Mouse (Mus musculus): ENCODE data around the gene Tigar. TPM values are rescaled to one million over a fixed set of nuclear protein-coding genes. Genes with fewer than 3 reads are reported as not detected.

Gene Tigar
- total RNA-seq (2014; fragmentation: Nextera tagmentation), result 0.47 TPM in 1 of 2 replicates, not detected in the other
- total RNA-seq (2017), result 0.30 and 3.1 TPM in 2 replicates

GRCm38 (mm10) chr6:127109402-127109930 is at the start of gene Tigar:
Gene Tigar, minus strand, starts transcription at chr6:127109557.
- ATAC-seq (replicated peaks; ENCODE audit: low FRiP score, low TSS enrichment, poor library complexity, severe bottlenecking), result peak; percentile 99

GRCm38 (mm10) chr6:127157321-127157720 is 48.0 kb upstream of the Tigar start:
- no peak for ATAC-seq (replicated peaks; ENCODE audit: low FRiP score, low TSS enrichment, poor library complexity, severe bottlenecking)

GRCm38 (mm10) chr6:127155468-127155867 is 46.1 kb upstream of the Tigar start:
- ATAC-seq (replicated peaks; ENCODE audit: low FRiP score, low TSS enrichment, poor library complexity, severe bottlenecking), result no peak

- no peak for ATAC-seq (replicated peaks; ENCODE audit: low FRiP score, low TSS enrichment, poor library complexity, severe bottlenecking)
These were observed 45.4 kb upstream of the Tigar start for GRCm38 (mm10) chr6:127154708-127155268.

DNA sequence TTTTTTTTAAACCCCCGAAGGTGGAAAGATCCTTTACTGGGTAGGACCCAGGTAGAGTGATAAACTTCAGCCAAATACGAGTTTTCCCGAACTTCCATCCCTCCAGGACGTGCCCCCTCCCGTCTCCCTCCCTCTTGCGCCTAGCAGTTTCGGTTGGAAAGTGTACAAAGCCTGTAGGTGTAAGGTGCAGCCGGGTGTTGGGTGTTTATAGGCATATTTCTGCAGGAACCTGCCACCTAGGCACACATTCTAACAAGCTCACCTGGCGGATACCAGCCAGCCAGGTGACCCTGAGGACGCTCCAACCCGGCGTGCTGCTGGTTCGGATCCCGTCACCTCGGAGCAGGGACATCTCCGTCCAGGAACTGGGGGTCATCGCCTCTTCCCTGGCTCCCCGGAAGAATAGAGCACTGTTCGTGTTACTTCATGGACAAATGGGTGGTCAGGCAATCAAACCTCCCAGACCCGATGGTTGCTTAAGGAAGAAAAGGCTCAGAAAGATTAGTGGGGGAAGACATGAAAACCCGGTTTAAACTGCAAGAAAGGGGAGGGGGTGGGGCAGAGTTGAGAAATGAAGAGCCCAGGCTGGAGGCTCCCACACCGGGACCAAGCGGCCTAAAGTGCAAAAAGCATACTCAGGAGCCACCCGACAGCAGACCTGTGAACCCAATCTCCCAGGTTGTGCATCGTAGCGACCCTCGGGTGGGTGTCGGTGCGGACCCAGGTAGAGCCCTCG is 44.8 kb upstream of the Tigar start:
- ATAC-seq (replicated peaks; ENCODE audit: low FRiP score, low TSS enrichment, poor library complexity, severe bottlenecking), result no peak

DNA sequence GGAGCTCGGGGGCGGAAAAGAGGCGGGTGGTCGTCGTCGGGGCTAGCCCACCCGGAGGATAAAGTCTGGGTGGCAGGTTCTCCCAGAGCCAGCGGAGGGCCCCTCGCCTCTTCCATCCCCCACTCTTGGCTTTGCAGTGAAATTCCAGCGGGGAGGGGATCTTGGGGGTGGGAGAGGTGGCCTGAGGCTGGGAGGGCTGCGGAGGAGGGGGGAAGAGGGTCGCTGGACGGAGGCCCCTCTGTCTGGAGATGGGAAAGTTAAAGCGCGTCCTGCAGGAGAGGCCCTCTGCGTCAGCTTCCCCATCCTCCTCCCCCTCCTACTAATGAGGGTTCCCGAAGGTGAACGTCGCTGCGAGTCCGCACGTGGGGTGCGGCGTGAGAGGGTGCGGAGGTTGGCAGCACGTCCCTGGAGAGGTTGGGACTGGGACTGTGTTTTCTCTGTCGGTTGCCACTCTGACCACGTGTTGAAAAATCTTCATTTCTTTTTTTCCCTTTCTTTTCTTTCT is 44.0 kb upstream of the Tigar start:
- ATAC-seq (replicated peaks; ENCODE audit: low FRiP score, low TSS enrichment, poor library complexity, severe bottlenecking), result no peak

DNA sequence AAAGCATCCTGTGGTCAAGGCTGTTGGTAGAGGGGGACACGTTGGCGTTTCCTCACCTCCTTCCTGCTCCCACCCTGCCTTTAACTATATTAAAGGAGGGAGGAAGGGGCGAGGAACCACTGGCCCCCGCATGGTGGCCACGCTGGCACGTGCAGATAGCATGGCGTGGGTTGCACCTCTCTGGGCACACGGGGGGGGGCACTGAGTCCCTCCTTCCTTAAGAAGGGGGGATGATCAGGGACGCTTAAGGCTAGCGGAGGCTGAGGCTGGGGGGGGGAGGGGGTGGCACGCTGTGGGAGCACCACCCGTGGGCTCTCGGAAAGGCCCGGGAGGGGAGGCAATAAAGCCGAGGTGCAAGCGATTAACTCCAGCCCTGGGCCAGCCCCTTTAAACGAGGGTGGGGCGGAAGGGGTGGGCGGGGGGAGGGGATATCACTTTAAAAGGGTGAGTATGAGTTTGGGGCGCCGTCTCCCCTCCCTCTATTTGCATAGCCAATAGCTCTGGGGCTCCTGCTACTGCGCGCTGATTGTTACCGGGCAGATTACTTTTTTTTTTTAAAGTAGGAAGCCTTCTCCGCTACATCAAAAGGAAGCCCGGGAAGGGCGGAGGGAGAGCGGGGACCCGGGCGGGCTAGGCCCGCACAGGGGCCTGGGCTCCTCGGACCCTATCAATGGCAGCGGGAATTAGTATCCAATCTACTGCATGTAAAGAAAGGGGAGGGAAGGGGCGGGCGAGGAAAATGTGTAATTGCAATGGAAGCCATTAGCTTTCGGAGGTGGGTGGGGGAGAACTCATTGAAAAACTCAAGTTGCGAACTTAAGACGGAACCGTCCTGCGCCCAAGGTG is 43.0 kb upstream of the Tigar start, which contains the start of gene Ccnd2:
TSS of gene Ccnd2 (minus strand) at position 88 of the 846 bp plus-strand sequence.
- ATAC-seq (replicated peaks; ENCODE audit: low FRiP score, low TSS enrichment, poor library complexity, severe bottlenecking), result peak; percentile 36

- ATAC-seq (replicated peaks; ENCODE audit: low FRiP score, low TSS enrichment, poor library complexity, severe bottlenecking), result peak; percentile 32
These were observed 42.3 kb upstream of the Tigar start for GRCm38 (mm10) chr6:127151565-127152105.

DNA sequence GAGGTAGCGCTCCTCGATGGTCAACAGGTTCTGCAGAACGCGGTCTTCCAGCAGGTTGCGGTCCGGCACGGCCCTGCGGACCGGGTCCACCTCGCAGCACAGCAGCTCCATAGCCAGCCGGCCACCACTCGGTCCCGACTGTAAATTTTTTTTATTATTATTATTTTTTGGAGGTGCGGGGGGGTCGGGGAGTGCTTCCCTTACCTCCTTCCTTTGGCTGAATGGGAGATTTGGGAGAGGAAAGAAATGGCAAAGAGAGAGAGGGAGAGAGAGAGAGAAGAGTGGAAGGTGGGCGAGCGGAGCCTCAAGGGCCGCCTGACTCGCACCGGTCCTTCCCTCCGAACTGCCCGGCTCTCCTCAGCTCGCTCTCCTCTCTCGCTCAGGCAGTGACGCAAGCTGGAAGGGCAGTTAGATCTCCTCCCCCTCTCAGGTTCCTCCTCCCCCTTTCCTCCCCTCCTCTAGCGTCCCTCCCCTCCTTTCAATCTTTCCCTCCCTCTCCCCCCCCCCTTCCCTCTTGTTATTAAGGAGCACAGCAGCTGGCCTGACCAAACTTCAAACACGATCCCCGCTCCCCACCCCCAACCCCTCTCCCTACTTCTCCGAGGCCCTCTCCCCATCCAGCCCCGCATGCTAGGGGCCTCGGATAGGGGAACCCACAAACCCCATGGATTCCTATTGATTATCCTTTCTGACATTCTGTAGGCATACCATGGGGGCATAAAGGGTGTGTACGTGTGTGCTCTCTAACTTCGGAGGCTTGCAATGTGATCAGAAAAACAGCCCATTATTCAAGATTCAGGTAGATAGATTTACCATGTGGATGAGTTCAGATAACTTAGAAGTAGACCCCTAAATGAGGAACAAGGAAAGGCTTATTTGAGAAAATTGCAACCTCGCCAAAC is 41.6 kb upstream of the Tigar start:
- peak; percentile 54 for ATAC-seq (replicated peaks; ENCODE audit: low FRiP score, low TSS enrichment, poor library complexity, severe bottlenecking)

DNA sequence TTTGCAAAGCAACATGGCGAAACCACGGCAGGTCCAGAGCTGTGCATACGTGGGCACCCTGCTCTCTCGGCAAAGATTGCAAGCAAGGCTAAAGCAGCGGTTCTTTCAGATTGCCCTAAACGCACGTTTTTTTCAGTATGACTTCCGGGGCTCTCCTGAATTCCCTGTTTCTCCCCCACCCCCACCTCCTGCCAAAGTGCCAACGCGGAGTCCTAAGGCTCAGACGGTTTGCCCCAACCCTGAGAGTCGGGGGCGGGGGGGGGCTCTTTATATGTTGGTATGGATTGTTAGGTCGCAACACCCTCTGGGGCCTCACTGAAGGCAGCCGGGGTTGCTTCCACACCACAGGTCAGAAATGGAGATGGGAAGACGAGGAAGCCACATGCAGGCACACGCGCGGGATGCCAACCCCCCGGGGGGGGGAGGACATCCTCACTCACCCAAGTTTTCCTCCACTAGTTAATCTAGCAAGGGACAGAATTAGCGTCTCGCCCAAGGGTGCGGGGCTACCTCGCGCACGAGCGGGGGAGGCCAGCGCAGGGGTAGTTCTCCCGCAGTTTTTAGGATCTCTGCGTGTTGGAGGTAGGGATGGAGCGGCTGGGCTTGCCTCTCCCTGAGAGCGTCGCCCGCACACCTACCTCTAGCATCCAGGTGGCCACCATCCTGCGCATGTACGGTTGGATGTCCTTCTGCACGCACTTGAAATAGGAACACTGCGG is 40.7 kb upstream of the Tigar start:
- ATAC-seq (replicated peaks; ENCODE audit: low FRiP score, low TSS enrichment, poor library complexity, severe bottlenecking), result no peak

- ATAC-seq (replicated peaks; ENCODE audit: low FRiP score, low TSS enrichment, poor library complexity, severe bottlenecking), result 0 out of 2 replicates have a peak, but pooled peaks have one; percentile 1
These were observed 40.1 kb upstream of the Tigar start for GRCm38 (mm10) chr6:127149303-127149943.

DNA sequence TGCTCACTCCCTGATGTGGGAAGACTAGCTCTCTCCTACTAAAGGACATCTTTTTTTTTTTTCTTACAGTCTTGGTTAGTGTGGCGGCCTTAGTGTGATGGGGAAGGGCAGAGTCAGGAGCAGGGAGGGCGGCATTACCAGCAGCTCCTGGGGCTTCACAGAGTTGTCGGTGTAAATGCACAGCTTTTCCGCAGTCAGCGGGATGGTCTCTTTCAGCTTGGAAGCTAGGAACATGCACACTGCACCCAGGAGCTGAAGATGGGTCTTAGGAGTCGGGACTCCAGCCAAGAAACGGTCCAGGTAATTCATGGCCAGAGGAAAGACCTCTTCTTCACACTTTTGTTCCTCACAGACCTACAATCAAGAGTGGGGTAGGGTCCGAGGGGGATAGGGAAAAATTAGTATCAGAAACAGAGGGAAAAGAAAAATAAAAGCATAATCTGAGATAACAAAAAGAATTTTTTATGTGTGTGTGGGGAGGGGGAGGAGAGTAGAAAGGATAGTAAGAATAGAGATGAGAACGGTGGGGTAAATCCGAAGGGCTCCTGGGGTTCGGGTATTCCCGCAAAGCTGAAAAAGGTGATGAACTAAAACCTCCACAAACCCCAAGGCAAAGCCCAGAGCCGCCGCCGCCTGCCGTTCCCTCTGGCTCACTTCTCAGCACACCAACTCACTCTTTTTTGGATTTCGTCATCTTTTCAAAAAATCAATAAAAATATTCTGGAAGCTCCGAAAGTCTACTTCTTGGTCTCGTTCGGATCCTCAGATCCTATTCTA is 39.4 kb upstream of the Tigar start:
- no peak for ATAC-seq (replicated peaks; ENCODE audit: low FRiP score, low TSS enrichment, poor library complexity, severe bottlenecking)

DNA sequence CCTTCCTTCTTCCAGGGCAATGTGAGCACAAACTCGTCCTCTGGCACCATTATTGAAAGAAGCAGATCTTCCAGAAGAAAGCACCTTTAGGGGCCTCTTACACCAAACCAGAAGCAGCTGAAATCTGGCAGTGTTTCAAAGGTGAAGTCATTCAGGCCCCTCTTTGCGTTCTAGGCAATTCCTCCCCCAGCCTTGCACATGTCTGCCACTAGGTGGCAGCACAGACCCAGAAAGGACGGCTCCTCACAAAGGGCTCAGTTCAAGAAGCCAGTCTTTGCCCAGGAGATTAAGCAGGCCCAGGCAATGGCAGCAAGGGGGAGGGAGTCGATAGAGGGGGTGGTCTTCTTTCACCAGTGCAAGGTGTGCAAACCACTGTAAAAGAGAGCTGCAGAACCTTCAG is 38.3 kb upstream of the Tigar start:
- peak; percentile 29 for ATAC-seq (replicated peaks; ENCODE audit: low FRiP score, low TSS enrichment, poor library complexity, severe bottlenecking)

GRCm38 (mm10) chr6:127146322-127146947 is 37.1 kb upstream of the Tigar start:
- no peak for ATAC-seq (replicated peaks; ENCODE audit: low FRiP score, low TSS enrichment, poor library complexity, severe bottlenecking)

- ATAC-seq (replicated peaks; ENCODE audit: low FRiP score, low TSS enrichment, poor library complexity, severe bottlenecking), result no peak
These were observed 36.3 kb upstream of the Tigar start for GRCm38 (mm10) chr6:127145464-127146190.

Data from megakaryocyte-erythroid progenitor cell, adult 5-6 weeks (primary cell).